Mouse (Mus musculus) stomach, postnatal 0 days (tissue): ENCODE measurements around the gene Hvcn1. TPM values are rescaled to one million over a fixed set of nuclear protein-coding genes. Genes with fewer than 3 reads are reported as not detected.
A peak's percentile ranks its signal among the peaks of the same experiment; 100 is the strongest.

Experiments used
- ATAC-seq: fragments of 200-750 bp; cut with Nextera tagmentation; 2 replicates; pipeline ENCODE4 v1.8.0; 2017; ENCODE audit not compliant: low FRiP score, low TSS enrichment
- DNase-seq: peaks from one replicate; pipeline ENCODE4 v3.0.0-alpha.2; 2016; ENCODE audit warnings: low spot score
- H3K27ac ChIP-seq: fragments of 300-500 bp; sonication (generic); replicated peaks from 2 replicates; pipeline ENCODE4 v1.5.1; 2014; ENCODE audit warnings: mild to moderate bottlenecking, control low read depth
- H3K27me3 ChIP-seq: fragments of 300-500 bp; sonication (generic); 2 replicates; pipeline ENCODE4 v1.6.1; 2014; ENCODE audit warnings: low read length; ENCODE audit not compliant: control insufficient read depth, insufficient read depth
- H3K36me3 ChIP-seq: fragments of 300-500 bp; sonication (generic); 2 replicates; pipeline ENCODE4 v1.6.1; 2014; ENCODE audit warnings: low read length, mixed read lengths; ENCODE audit not compliant: control insufficient read depth, insufficient read depth
- H3K4me1 ChIP-seq: fragments of 300-500 bp; sonication (generic); replicated peaks from 2 replicates; pipeline ENCODE4 v1.6.1; 2014; ENCODE audit warnings: antibody characterized with exemption; ENCODE audit not compliant: control insufficient read depth, insufficient read depth
- H3K4me2 ChIP-seq: fragments of 300-500 bp; sonication (generic); replicated peaks from 2 replicates; pipeline ENCODE4 v1.6.1; 2014; ENCODE audit warnings: low read depth, mild to moderate bottlenecking, control low read depth, moderate library complexity
- H3K4me3 ChIP-seq: fragments of 300-500 bp; sonication (generic); 2 replicates; pipeline ENCODE4 v1.5.1; 2014; ENCODE audit warnings: low read depth, low read length, control low read depth
- H3K9ac ChIP-seq: fragments of 300-500 bp; sonication (generic); 2 replicates; pipeline ENCODE4 v1.6.1; 2014; ENCODE audit warnings: mild to moderate bottlenecking, low read length, control low read depth, mixed read lengths
- H3K9me3 ChIP-seq: fragments of 300-500 bp; sonication (generic); 2 replicates; pipeline ENCODE4 v1.6.1; 2016; ENCODE audit warnings: low read length; ENCODE audit not compliant: control insufficient read depth
- CTCF ChIP-seq: IDR thresholded peaks from 2 replicates; pipeline ENCODE4 v1.5.1; 2016; ENCODE audit warnings: antibody characterized with exemption, low read depth, mild to moderate bottlenecking, moderate library complexity
- EP300 ChIP-seq: optimal IDR thresholded peaks from 2 replicates; pipeline ENCODE3; 2016; ENCODE audit warnings: antibody characterized with exemption
- WGBS: fragments of 180-500 bp; shearing (Covaris S2); extraction: QIAGEN DNeasy Blood & Tissue Kit; methylation state at CpG from one replicate; pipeline ENCODE4 v1.1.7; 2014; 5-methylcytosine and 5-hydroxymethylcytosine counted together
- polyA plus RNA-seq: library from polyadenylated mRNA; unstranded; fragments of >200 nt; fragmentation: Nextera tagmentation; extraction: Ambion mirVana; gene quantifications from 2 replicates; pipeline ENCODE4 v1.2.1, GENCODE M21; 2015

Gene Hvcn1
- polyA plus RNA-seq, 1 experiment from 2014 or later: 2.8 TPM

- 78% methylated on average over 12 of the region's 12 CpGs for WGBS
- Histone ChIP-seq H3K4me3 (no peak overlapping the region), H3K36me3 (no peaks in the 10 kb centered on the region), H3K27ac (no peak overlapping the region), H3K27me3 (no peaks in the 10 kb centered on the region), H3K9ac (no peak overlapping the region), H3K9me3 (no peaks in the 10 kb centered on the region), H3K4me1 (peaks cover 2% of the 10 kb centered on the region; the same call in 1 of the 2 replicates), H3K4me2 (no peak overlapping the region)
- ATAC-seq (no peak), DNase-seq (no peak)
- TF ChIP-seq EP300 (no peak), CTCF (no peak)
Observed at GRCm38 (mm10) chr5:122218109-122218905, 11.7 kb downstream of the Hvcn1 start.

DNA sequence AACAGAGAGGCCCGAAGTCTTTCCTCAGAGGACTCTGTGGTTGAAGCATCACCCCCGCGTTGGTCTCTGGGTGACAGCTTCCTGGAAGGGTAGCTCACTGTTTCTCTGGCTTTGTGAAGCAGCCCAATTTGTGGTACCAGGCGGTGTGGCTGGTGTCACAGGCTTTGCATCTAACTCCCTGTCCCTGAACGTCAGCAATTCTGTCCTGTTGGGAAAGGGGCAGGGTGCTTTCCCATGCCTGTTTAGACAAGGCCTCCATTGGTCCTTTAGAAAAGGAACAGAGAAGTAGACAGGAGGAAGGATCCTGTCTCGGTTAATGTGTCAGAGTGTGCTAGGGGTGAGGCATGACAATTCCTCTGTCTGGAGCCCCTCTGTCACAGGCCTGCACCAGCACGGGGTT lies 12.3 kb downstream of the Hvcn1 start:
- Histone ChIP-seq H3K27ac (no peak overlapping the region), H3K27me3 (no peaks in the 10 kb centered on the region), H3K36me3 (no peaks in the 10 kb centered on the region), H3K4me1 (peaks cover 2% of the 10 kb centered on the region; the same call in 1 of the 2 replicates), H3K9ac (no peak overlapping the region), H3K4me3 (no peak overlapping the region), H3K4me2 (no peak overlapping the region), H3K9me3 (no peaks in the 10 kb centered on the region)
- no peak for DNase-seq
- whole genome bisulfite sequencing: 78% methylated on average over 7 of the region's 7 CpGs
- no peak for ATAC-seq
- TF ChIP-seq CTCF (no peak), EP300 (no peak)

DNA sequence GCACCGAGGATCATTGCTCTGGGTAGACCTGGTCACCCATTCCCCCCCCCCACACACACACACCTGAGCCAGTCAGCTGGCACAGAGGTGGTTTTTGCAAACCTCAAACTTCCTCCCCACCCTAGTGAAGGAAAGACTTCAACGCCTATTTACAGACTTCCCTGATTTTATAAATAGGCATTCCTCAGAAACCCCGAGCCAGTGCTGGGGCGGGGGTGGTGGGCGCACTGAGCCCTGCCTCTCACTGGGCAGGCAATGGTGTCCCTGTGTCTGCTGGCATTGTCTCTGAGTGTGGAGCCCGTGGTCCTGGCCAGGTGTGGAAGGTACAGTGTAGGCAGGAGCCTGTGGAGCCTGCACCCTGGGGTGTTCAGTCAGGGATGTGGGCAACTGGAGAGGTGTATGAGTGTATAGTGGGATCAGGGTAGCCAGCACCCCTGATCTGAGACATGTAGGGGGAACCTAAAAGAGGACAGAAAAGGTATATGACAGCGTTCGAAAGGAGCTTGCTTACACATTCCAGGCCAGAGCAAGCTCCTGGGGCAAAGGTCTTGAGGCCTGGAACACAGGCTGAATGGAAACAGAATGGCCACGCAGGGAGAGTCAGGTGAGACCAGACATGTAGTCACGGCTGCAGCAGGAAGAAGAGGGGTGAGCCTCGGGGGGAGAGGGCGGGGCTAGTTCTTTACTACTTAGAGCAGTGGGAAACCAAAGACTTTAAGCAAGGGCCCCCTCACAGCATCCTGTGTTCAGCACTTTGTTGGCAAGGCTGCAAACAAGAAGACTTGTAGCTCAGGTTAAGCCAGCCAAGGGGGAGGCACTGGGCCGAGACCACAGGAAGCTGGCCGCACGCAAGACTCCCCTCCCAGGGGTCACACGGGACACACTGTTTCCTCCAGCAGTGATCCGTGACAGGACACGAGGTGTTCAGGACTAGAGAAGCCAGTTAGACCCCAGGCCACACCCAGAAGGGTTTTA lies 13.3 kb downstream of the Hvcn1 start:
- no peaks in the 10 kb centered on the region for H3K9me3 ChIP-seq
- no peaks in the 10 kb centered on the region for H3K27me3 ChIP-seq
- DNase-seq (no peak), ATAC-seq (peak; percentile 39; the same call in 1 of the 2 replicates)
- no peak overlapping the region for H3K4me3 ChIP-seq
- WGBS: 54% methylated on average over 18 of the region's 18 CpGs
- no peak overlapping the region for H3K27ac ChIP-seq
- H3K36me3 ChIP-seq: no peaks in the 10 kb centered on the region
- H3K4me2 ChIP-seq: no peak overlapping the region
- TF ChIP-seq CTCF (no peak), EP300 (no peak)
- H3K9ac ChIP-seq: no peak overlapping the region
- peaks cover 2% of the 10 kb centered on the region; the same call in 1 of the 2 replicates for H3K4me1 ChIP-seq

GRCm38 (mm10) chr5:122221085-122221484 lies 14.5 kb downstream of the Hvcn1 start:
- DNase-seq (no peak), ATAC-seq (no peak)
- no peak overlapping the region for H3K4me3 ChIP-seq
- no peaks in the 10 kb centered on the region for H3K36me3 ChIP-seq
- H3K9me3 ChIP-seq: no peaks in the 10 kb centered on the region
- H3K27me3 ChIP-seq: no peaks in the 10 kb centered on the region
- WGBS: 84% methylated on average over 4 of the region's 4 CpGs
- no peak overlapping the region for H3K9ac ChIP-seq
- H3K4me1 ChIP-seq: peaks cover 2% of the 10 kb centered on the region; the same call in 1 of the 2 replicates
- no peak overlapping the region for H3K4me2 ChIP-seq
- TF ChIP-seq CTCF (no peak), EP300 (no peak)
- no peak overlapping the region for H3K27ac ChIP-seq

DNA sequence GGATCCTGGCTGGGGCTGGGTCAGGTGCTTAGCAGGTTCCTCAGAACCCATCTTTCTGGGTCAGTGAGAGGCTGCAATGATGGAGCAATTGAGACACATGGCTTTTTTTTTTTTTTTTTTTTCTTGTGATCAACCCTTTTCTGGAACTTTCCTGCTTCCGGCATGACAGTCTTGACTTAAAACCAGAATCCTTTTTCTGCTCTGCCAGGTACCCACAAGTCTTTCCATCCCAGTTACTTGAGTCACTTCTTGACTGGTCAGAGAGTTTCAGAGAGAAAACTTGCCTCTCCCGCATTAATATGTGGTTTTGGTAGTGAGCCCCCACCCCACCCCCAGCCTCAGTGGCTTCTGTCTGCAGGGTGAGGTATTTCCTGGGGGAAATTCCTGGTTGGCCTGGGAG lies 17.7 kb downstream of the Hvcn1 start:
- DNase-seq (no peak), ATAC-seq (no peak)
- TF ChIP-seq CTCF (no peak), EP300 (no peak)
- Histone ChIP-seq H3K4me3 (no peak overlapping the region), H3K27ac (no peak overlapping the region), H3K9me3 (no peaks in the 10 kb centered on the region), H3K9ac (no peak overlapping the region), H3K27me3 (no peaks in the 10 kb centered on the region), H3K36me3 (no peaks in the 10 kb centered on the region), H3K4me2 (no peak overlapping the region), H3K4me1 (peaks cover 2% of the 10 kb centered on the region; the same call in 1 of the 2 replicates)
- WGBS: 85% methylated on average over 2 of the region's 2 CpGs
